Mouse (Mus musculus) bone marrow macrophage, adult 2 months (primary cell): Measurements from ENCODE around the gene Gm27027.

Experiments used
- CTCF ChIP-seq: IDR thresholded peaks from 2 replicates; pipeline ENCODE4 v1.5.1; 2012; ENCODE audit warnings: low read depth, mild to moderate bottlenecking, low read length, moderate library complexity
- POLR2A ChIP-seq: IDR thresholded peaks from 2 replicates; pipeline ENCODE4 v1.6.1; 2012; ENCODE audit warnings: mild to moderate bottlenecking, low read depth, low read length, borderline replicate concordance

DNA sequence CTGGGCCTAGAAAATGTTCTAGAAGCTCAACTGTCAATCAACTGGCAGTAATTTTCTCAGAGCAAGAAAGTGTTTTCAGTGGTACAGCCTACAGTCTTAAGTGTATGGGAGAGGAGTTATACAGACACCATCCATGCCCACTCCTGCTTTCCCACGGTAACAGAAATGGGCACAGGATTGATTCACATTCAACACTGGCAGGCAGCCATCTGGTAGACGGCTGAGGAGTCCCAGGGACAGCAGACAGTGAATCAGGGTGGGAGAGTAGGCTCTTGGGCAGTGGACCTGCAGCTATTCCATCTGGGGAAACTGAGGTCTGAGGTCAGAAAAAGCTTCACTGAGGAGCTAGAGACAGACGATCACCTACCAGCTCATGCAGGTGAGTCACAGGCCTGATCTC, 24.5 kb downstream of the Gm27027 start:
- no peak for TF ChIP-seq CTCF
- TF ChIP-seq POLR2A, result no peak
